Mouse (Mus musculus): ENCODE measurements around the gene Scaf11.
"Not testable (repeated sequence)": the region's sequence is repeated elsewhere in the genome, so short reads cannot be mapped to it uniquely, and the experiment has no call there.

Gene Scaf11

DNA sequence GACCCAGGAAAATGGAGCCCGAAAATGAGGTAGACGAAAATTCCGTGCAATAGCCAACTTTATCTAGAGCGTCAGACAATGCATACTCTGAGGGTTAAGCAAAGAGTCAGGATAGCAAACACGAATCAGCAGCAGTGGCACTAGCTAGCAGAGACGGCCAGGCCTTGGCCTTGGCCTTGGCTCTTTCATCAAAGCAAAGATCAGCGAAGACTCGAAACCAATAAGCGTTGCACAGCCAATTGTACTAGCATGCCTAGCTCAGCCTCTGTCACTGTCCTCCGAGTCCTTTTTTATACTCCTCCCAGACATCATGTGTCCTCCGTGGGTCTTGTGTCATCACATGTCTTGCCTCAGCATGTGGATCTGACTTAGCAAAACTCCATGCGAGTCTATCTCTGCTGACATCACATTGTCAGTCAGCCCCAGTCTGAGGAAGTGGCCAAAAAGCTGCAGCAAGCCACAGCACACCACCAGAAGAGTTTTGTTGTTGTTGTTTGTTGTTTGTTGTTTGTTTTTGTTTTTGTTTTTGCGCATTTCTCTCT, 5.8 kb upstream of the Scaf11 start:
- DNase-seq (ENCODE audit: extremely low read depth, insufficient read length, low spot score) = no peak

DNA sequence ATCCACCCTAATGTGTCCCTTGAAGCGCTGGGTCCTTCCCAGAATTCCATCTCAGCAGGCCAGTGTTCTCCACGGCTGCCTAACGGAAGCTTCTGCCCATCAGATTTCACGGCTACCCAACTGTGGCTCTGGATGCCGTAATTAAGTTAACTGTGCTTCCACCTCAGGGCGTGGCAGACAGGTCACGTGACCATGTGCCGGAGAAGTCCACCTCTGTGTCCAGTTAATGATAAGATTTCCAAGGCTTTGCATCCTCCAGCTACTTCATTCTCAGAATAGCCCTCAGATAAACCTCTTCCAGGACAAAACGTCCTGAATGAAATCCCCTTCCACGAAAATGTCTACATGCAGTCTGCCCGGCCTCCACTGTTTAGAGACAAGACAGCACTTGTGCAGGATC, 4.4 kb upstream of the Scaf11 start:
- DNase-seq (ENCODE audit: extremely low read depth, insufficient read length, low spot score) = no peak

DNA sequence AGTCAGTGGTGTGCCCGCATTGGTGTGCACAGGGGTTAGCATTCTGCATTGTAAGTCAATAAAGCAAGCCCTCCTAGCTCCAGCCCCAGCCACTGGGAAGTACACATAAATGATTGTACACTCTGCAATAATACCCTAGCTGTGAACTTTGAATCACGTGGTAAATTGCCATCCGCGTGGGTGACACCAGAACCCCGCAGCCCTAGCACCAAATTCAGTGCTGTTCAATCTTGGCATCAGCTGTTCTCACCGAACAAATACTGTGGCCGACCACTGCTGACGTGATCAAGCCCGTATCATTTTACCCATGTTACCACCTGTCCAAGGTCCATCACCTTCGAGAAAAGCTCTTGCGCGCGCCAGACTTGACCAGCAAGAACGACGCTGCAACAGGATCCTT, 3.2 kb upstream of the Scaf11 start:
- DNase-seq (ENCODE audit: extremely low read depth, insufficient read length, low spot score) = no peak

DNA sequence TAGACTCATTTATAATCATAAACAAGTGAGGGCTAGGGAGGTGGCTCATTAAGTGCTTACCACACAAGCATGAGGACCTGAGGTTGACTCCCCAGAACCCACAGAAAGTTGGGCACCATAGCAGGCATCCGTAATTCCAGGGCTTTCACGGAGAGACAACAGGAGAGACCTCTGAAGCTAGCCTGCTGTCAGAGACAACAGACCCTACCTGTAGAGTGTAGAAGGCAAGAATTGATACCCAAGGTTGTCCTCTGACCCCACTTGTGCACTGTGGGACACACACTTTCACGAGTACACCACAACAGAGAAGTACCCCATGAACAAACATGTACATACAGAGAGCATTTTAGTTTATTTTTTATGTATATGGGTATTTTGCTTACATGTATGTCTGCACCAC, 2.0 kb upstream of the Scaf11 start:
- DNase-seq (ENCODE audit: extremely low read depth, insufficient read length, low spot score) = no peak

DNA sequence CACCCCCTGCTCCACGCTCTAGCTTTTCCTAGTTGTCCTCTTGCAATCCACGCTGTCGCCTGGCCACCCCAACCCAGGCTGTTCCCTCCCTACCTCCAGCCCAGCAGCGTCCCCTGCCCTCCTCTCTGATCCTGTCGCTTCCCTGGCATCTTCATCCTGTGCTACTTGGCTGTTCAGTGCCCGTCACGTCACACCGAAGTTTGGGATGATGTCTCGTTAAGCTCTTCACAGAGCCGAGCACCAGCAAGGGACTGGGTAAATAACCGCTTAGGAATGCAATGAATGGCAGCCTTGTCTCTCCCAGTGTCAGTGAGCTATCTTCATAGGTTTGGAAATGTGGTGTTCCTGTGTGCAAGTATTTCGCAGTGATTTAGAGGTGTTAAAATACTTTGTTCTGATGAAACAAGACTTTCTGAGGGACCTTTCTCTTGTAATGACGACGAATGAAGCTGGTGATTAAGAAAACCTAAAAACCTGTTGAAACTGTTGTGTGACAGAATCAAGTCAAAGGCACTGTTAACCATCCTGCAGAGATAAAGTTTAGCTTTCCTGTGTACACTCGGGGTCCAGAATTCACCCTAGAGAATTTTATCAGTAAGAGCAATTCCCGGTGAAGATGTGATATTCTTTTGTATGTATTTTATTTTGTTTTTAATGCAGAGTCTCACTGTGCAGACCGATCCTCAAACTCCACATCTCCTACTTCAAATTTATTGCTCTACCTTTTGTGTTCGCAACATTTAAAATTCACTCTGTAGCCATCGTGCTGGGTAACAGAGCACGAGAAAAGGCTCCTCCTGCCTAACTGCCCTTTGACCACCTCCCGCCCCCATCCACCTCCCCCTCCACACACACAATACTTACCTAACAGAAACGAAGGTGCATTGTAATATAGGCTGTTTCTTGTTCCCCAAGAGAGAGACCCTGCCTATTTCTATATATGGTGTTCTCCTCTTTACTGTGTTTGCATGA, 1.2 kb upstream of the Scaf11 start:
- no peak for DNase-seq (ENCODE audit: extremely low read depth, insufficient read length, low spot score)

DNA sequence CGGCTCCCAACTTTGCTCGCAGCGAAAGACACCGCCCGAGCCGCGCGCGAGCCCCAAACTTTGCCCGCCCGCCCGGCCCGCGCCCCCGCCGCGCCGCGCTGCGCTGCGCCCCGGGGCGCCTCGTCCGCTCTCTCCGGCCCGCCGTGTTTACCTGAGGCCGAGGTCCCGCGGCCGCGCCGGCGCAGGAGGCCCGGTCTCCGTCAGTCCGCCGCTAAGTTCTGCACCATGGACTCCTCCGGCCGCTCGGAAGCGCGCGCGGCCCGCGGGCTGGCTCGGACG, 253 bp downstream of the Scaf11 start:
- no peak for DNase-seq (ENCODE audit: extremely low read depth, insufficient read length, low spot score)

DNA sequence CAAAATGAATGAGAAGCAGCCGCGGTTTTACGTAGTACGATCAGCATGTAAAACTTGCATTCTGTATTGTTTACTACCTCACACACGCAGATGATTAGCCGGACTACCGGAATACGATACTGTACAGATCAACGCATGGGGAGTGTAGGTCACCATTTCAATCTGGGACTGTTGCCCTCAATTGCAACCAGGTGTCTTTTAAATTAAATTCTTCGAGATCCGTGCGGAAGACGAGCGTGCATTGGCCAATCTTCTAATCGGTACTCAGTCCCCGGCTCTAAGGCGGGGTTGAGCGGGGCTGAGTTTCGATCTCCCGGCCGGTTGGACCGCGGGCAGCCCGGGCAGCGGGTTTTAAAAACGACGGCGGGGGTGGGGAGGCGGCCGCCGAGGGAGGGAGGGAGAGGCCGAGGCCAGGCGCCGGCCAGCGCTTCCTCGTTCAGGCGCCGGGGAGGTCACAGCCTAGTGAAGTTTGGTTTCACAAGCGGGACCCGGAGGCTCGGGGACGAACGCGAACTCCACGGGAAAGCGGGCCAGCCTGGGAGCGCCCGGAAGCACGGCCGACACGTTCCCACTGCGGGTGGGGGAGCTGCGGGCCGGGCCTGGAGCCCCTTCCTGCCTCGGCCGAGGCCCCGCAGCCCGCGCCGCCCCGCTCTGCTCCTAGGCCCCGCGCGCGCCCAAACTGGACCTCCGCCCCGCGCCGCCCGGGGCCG, 747 bp downstream of the Scaf11 start:
- DNase-seq (ENCODE audit: extremely low read depth, insufficient read length, low spot score) = peak; percentile 72

DNA sequence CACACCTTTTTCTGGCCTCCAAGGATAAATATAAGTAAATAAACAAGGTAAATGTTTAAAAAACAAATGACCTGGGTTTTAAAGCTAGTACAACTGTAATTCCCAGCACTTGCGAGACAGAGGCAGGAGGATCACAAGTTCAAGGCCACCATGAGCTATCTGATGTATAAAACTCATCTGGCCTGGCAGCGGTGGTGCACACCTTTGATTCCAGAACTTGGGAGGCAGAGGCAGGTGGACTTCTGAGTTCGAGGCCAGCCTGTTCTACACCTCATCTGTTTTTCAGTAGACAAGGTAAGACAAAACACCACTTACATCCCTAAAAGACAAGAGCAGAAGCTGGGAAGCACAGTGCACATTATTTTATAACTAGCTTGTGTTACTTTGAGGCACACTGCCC, 2.4 kb downstream of the Scaf11 start:
- no peak for DNase-seq (ENCODE audit: extremely low read depth, insufficient read length, low spot score)

DNA sequence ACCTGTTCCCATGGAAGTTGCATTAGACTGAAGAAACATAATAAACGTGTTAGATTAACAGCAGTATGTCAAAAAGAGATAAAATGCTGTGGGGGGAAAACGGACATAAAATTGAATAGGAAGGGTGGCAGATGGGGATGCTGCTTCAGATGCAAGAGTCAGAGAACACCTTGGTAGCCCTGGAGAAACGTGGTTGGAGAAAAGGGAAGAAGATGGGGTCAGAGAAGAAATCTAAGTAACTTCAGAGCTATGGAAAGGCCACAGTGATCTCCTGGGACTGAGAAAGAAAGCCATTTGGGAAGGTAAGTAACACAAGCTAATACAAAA, 3.3 kb downstream of the Scaf11 start:
- no peak for DNase-seq (ENCODE audit: extremely low read depth, insufficient read length, low spot score)

DNA sequence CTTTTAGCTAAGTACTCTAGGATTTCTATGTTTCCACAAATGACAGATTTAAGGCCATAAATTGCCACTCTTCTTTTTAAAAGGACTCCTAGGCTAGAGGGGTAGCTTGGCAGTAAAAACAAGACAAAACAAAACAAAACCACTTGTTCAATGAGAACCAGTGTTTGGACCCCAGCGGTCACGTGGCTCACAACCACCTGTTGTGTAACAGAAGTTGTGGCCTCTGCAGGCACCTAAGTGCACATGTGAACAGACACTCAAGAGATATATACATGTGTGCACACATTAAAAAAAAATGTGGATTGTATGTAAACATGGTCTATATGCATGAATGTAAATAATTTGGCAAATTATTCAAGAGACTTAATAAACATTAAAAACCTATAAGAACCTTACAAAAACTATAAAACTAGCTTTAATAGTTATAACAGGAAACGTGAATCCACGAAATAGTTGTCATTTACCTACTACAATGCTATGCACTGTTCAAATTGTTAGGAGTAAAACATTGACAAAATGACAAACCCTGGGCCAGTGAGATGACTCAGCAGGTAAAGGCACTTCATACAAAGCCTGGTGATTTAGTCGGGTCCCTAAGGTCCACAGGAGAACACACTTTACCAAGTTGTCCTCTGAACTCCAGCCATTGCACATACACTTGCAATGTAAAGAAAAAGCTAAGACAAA, 3.8 kb downstream of the Scaf11 start:
- no peak for DNase-seq (ENCODE audit: extremely low read depth, insufficient read length, low spot score)

DNA sequence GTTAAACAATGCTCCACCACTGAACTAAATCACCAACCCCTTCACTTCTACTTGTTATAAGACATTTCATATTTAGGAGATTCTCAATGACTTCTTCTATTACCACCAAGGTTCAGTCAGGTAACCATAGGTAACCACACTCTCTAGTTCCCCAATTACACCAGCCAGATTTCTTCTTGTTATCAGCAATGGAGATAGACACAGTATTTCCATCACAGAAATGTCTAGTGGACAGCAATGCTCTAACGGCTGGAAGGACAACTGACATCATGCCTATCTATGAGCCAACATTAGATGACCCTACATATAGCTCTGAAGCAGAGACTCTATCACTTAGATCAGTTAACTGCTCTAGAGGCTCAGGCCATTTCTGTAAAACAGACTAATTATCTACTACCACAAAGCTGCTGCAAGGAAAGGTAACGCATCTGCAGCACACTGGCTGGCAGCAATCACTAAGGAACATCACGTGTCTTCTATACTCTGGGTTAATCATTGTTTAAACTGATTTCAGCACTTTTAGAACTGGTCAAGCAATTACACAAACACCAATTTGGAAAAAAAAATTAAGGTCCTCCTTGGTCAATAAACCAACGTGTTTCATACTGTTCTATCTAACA, 4.9 kb downstream of the Scaf11 start:
- no peak for DNase-seq (ENCODE audit: extremely low read depth, insufficient read length, low spot score)

DNA sequence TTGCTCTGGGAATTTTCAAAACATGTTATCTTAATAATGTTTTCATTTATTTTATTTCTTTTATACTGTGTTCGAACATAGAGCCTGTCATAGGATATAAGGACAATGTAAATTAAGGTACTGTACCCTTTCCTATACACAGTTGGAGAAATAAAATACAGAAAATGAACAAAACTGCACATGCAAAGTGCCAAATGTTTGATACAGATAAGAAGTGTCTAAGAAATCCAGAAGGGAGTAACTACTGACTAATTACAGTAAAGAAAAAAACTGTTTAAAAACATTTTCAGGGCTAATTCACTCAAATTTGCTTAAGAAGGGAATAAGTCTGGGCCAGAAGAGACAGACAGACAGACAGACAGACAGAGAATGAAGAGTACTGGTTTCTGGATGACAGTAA, 7.3 kb downstream of the Scaf11 start:
- no peak for DNase-seq (ENCODE audit: extremely low read depth, insufficient read length, low spot score)

DNA sequence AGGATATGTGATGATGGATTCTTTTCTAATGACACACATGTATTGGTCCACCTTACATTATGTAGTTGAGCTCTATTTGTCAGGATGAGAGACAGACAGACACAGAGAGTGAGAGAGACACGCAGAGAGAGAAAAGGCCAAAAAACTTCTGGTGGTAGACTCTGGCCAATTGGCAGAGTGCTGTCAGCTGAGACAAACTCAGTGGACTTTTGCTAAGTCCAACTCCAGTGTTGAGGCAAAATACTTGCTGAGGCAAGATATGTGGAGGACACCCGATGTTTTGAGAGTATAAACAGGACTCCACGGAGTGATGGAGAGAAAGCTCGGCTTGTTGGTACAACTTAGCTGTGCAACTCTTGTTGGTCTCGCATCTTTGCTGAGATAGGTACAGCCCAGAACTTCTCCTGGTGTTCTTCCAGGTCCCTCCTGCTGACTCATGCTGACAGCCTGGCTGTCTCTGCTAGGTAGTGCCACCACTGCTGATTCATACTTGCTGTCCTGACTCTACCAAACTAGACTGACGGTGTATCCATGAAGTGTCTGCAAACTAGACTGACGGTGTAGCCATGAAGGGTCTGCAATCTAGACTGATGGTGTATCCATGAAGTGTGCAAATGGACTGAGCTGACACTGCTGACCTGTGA, 11.9 kb downstream of the Scaf11 start:
- peak; percentile 42 for DNase-seq (ENCODE audit: extremely low read depth, insufficient read length, low spot score)

DNA sequence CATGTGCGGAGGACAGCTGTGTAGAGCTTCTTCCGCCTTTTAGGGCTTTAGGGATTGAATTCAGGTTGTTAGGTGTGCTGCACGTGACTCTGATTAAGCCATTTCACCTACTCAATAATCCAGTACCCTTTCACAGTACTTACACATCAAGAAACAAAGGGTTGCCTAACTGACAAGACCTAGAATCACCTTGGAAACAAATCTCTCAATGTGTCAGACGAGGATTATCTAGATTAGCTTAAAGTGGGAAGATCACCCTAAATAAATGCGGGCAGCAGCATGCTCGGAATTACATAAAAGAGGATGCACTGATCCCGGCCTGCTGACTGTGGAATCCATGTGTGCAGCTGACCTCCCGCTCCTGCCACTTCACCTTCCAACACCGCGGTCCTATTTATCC, 13.9 kb downstream of the Scaf11 start:
- no peak for DNase-seq (ENCODE audit: extremely low read depth, insufficient read length, low spot score)

DNA sequence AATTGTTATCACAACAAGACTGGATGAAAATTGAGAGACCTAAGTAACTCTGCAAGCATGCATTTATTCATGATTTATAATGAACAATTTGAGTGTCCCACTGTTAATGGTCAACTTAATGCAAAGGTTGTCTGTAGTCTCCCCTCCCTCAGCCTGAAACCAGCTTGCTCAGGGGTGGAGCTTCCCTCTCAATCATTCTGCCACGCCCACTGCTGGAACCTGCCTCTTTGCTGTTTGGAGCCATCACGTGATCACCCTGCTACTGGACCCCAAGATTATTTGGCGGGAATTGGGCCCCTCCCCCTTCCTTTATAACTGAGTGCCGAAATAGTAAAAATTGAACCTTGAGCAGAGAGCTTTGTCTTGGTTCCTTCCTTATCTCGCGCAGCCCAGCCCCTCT, 19.2 kb downstream of the Scaf11 start:
- DNase-seq (ENCODE audit: extremely low read depth, insufficient read length, low spot score) = not testable (repeated sequence)

DNA sequence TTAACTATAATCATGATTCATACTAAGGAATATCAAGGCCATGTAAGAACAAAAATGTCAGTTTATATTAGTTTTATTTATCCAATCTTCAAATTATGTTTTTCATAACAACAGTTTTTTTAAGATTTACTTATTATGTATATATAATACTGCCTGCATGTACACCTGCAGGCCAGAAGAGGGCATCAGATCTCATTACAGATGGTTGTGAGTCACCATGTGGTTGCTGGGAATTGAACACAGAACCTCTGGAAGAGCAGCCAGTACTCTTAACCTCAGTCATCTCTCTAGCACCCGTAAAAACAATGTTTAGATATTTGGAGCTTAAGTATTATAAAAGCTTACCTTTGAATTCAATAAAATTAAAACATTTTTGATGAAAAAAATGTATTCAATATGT, 26.4 kb downstream of the Scaf11 start:
- DNase-seq (ENCODE audit: extremely low read depth, insufficient read length, low spot score) = no peak

DNA sequence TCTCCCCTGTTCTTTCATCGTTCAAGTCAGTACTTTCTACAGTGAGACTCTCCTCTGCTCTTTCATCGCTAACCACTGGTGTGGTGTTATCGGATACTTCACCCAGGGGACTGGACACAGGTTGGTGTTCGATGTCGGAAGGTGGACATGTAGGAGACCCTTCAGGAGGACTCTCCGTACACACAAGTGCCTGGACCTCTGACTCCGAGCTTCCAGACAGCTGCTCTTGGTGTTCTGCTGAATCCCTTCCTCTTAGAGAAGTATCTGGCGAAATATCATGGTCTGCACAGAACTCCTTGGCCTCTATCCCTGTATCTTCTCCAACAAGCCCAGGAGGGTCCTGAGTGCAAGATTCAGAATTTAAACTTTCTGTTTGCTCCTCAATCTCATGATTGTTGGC, 40.7 kb downstream of the Scaf11 start:
- DNase-seq (ENCODE audit: extremely low read depth, insufficient read length, low spot score) = no peak

DNA sequence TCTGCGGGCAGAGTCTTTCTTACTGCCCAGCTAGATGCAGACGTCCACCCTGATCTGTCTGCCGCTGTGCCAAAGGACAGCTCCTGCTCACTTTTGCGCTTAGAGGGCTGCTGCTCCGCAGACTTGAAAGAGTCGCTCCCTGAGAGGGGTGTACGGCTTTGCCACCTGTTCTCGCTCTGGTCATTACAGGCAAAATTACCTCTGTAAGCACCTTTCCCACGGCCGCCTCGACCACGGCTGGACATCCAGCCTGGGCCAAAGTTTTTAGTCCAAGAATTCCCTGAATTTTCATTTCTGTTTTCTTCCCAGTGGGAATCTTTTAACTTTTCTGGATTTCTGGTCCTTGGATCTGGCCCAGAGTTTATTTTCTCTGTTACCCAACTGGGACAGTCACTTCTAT, 42.5 kb downstream of the Scaf11 start:
- DNase-seq (ENCODE audit: extremely low read depth, insufficient read length, low spot score) = no peak

DNA sequence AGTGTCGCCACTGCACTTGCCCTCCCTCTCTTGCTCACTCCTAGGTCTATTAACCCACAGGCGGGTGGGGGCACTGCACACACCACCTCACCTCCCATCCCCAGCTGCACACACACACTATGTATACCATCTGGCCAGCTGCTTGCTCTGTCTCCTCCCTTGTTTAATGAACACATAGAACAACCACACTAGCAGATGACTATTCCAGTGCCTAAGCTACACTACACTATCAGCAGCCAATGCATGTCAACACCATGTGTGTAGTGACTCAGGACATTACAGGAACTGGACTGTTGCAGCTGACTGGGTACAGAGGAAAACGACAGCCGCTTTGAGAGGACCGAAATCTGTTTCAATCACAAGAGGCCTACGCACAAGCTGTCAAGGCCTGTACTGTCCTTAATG, 51.9 kb downstream of the Scaf11 start:
- no peak for DNase-seq (ENCODE audit: extremely low read depth, insufficient read length, low spot score)

DNA sequence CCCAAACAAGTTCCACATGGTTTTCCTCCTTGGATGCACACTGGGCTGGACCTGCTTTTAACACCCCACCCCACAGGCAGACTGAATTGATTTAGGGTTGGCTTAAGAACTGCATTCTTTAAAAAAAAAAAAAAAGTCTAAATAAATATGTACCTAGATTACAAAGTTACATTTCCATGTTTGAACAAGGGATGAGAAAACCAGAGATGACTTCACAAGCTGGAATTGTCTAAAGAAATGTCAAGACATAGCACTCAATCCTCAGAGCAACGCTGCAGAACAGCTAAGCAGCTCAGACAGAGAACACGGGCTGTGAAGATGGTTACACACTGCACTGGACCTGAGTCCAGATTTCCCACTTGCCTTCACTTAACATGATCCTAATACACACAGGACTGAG, 53.5 kb downstream of the Scaf11 start:
- DNase-seq (ENCODE audit: extremely low read depth, insufficient read length, low spot score) = no peak

DNA sequence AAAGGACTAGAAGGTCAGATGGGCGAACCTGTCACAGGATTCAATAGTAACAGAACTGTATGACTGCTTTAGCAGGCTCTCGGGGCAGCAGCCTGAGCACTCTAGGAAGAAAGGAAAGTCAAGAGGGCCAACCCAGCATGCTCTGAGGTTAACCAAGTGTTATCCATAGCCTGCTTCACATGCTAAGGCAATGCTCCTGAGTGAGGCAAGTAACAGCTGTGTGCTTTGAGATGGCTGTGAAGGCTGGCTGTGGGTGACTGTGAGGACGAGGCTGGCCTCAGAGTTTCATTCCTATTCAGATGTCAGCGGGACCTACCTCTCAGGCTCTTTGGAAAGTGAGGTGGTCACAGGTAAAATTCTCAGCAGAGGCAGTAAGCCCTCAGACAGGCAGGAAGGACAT, 54.4 kb downstream of the Scaf11 start:
- no peak for DNase-seq (ENCODE audit: extremely low read depth, insufficient read length, low spot score)
